Mouse (Mus musculus) E14TG2a.4 (cell line): ENCODE measurements around the gene Srpk1.

Source experiments
- CTCF ChIP-seq: conservative IDR thresholded peaks from 2 replicates; pipeline ENCODE4 v1.5.1; 2014; ENCODE audit warnings: low read length
- NANOG ChIP-seq: IDR thresholded peaks from 2 replicates; pipeline ENCODE4 v1.6.1; 2014; ENCODE audit warnings: borderline replicate concordance, low read length, mixed read lengths
- POU5F1 ChIP-seq: IDR thresholded peaks from 2 replicates; pipeline ENCODE4 v1.6.1; 2014; ENCODE audit warnings: low read length, borderline replicate concordance

GRCm38 (mm10) chr17:28618775-28619174 lies 3.7 kb downstream of the Srpk1 start:
- TF ChIP-seq CTCF (no peak), POU5F1 (no peak), NANOG (no peak)
